Comparison of ENCODE assay signal across 12 mouse cellular contexts in genomic region chr15:100421758-100422197, GRCm38 (mm10). TPM values are rescaled to one million over a fixed set of nuclear protein-coding genes. Genes with fewer than 3 reads are reported as not detected.
DNase-seq lines count a peak whose midpoint lies in the region; ATAC-seq and TF ChIP-seq lines count a peak whose summit lies in the region.
"Not testable (repeated sequence)": the region's sequence is repeated elsewhere in the genome, so short reads cannot be mapped to it uniquely, and the experiment has no call there.
"Had no signal": no experiment of that assay in that cellular context is flagged by ENCODE, and none has a peak within 500 bp of the region (broad histone marks: within the 10 kb centered on the region; RNA-seq: fewer than 3 reads in every experiment).

Gm5475 (plus strand) TSS chr15:100422147.

- WGBS in heart, embryonic 12.5 days = 23% methylated on average over 3 of the region's 3 CpGs
- WGBS in intestine, embryonic 14.5 days = 27% methylated on average over 3 of the region's 3 CpGs
- WGBS in liver, embryonic 13.5 days (ENCODE audit: insufficient replicate concordance) = 15% methylated on average over 3 of the region's 3 CpGs
- WGBS in midbrain, embryonic 12.5 days = 36% methylated on average over 3 of the region's 3 CpGs
- WGBS in spleen, adult 2 months = 65% methylated on average over 3 of the region's 3 CpGs

- not testable (repeated sequence) for H3K9me3 ChIP-seq in G1E (replicated peaks); heart, embryonic 12.5 days (replicated peaks); intestine, embryonic 14.5 days (ENCODE audit: control insufficient read depth, low read length); liver, embryonic 13.5 days (replicated peaks); midbrain, embryonic 12.5 days

- not testable (repeated sequence) for ATAC-seq in G1E (ENCODE audit: extremely low read depth, insufficient number of reproducible peaks, low FRiP score, poor library complexity, severe bottlenecking); heart, embryonic 12.5 days (ENCODE audit: insufficient number of reproducible peaks, low FRiP score); intestine, embryonic 14.5 days (replicated peaks; ENCODE audit: low FRiP score, low TSS enrichment, low read depth); liver, embryonic 13.5 days (ENCODE audit: low read depth); midbrain, embryonic 12.5 days (ENCODE audit: low FRiP score, low read depth)

- DNase-seq in G1E (ENCODE audit: low spot score); intestine, embryonic 14.5 days (ENCODE audit: low spot score); liver, embryonic 13.5 days; spleen, adult 2 months (ENCODE audit: low read depth in 1 of 2, low spot score in 2 of 2): not testable (repeated sequence)
- peak; percentile 85 for DNase-seq in kidney, postnatal 14 days

- TF ChIP-seq CTCF in G1E (IDR thresholded peaks at IDR 0.05; ENCODE audit: low read depth, low read length); embryonic fibroblast, embryonic 13.5 days (IDR thresholded peaks at IDR 0.05; ENCODE audit: borderline replicate concordance, insufficient read depth, low read length); spleen, adult 2 months (IDR thresholded peaks at IDR 0.05; ENCODE audit: extremely low read depth, insufficient read depth, insufficient read length, insufficient replicate concordance): not testable (repeated sequence)

- H3K4me2 ChIP-seq in heart, embryonic 12.5 days = peak within 1 kb of the TSS; percentile 98
- H3K4me2 ChIP-seq in intestine, embryonic 14.5 days (ENCODE audit: low read length) = peak within 1 kb of the TSS; percentile 98
- peak within 1 kb of the TSS; percentile 99 for H3K4me2 ChIP-seq in liver, embryonic 13.5 days
- peak within 1 kb of the TSS; percentile 92 for H3K4me2 ChIP-seq in midbrain, embryonic 12.5 days (replicated peaks)

- peak within 1 kb of the TSS; percentile 88 for H3K9ac ChIP-seq in heart, embryonic 12.5 days
- peak within 1 kb of the TSS; percentile 87 for H3K9ac ChIP-seq in intestine, embryonic 14.5 days (ENCODE audit: low read length)
- peak within 1 kb of the TSS; percentile 100 for H3K9ac ChIP-seq in liver, embryonic 13.5 days
- H3K9ac ChIP-seq in midbrain, embryonic 12.5 days (replicated peaks) = peak within 1 kb of the TSS; percentile 92

- H3K36me3 ChIP-seq in G1E (replicated peaks) = peaks cover 27% of the 10 kb centered on the region
- H3K36me3 ChIP-seq in heart, embryonic 12.5 days; intestine, embryonic 14.5 days (ENCODE audit: control insufficient read depth, insufficient read depth, low read length); midbrain, embryonic 12.5 days; spleen, adult 2 months (ENCODE audit: control insufficient read depth, insufficient read depth, low read length): not testable (repeated sequence)
- H3K36me3 ChIP-seq in liver, embryonic 13.5 days = peaks cover 15% of the 10 kb centered on the region

- peak within 1 kb of the TSS; percentile 94 for H3K27ac ChIP-seq in embryonic fibroblast, embryonic 13.5 days (ENCODE audit: insufficient read depth, low read length)
- H3K27ac ChIP-seq in heart, embryonic 12.5 days (ENCODE audit: poor library complexity, severe bottlenecking) = peak within 1 kb of the TSS; percentile 5; the same call in 1 of the 2 replicates
- H3K27ac ChIP-seq in intestine, embryonic 14.5 days (ENCODE audit: low read depth) = peak within 1 kb of the TSS; percentile 54; the same call in 1 of the 2 replicates
- peak within 1 kb of the TSS; percentile 98 for H3K27ac ChIP-seq in liver, embryonic 13.5 days
- peak within 1 kb of the TSS; percentile 63 for H3K27ac ChIP-seq in midbrain, embryonic 12.5 days (replicated peaks)
- H3K27ac ChIP-seq in spleen, adult 2 months (ENCODE audit: insufficient read depth, low read length) = peak within 1 kb of the TSS; percentile 58

- H3K4me3 ChIP-seq in G1E (ENCODE audit: low read depth, low read length) = peak within 1 kb of the TSS; percentile 94
- peak within 1 kb of the TSS; percentile 93 for H3K4me3 ChIP-seq in embryonic fibroblast, embryonic 13.5 days (ENCODE audit: insufficient read depth, low read length)
- peak within 1 kb of the TSS; percentile 86 for H3K4me3 ChIP-seq in heart, embryonic 12.5 days
- peak within 1 kb of the TSS; percentile 87 for H3K4me3 ChIP-seq in intestine, embryonic 14.5 days (ENCODE audit: low read depth, low read length)
- peak within 1 kb of the TSS; percentile 99 for H3K4me3 ChIP-seq in liver, embryonic 13.5 days (replicated peaks)
- peak within 1 kb of the TSS; percentile 94 for H3K4me3 ChIP-seq in midbrain, embryonic 12.5 days
- peak within 1 kb of the TSS; percentile 87 for H3K4me3 ChIP-seq in spleen, adult 2 months (ENCODE audit: extremely low read depth, insufficient read depth, insufficient read length)

- peaks cover 60% of the 10 kb centered on the region for H3K4me1 ChIP-seq in G1E (ENCODE audit: insufficient read depth, low read depth, low read length)
- H3K4me1 ChIP-seq in embryonic fibroblast, embryonic 13.5 days (ENCODE audit: control insufficient read depth, insufficient read depth, low read length) = peaks cover 17% of the 10 kb centered on the region
- peaks cover 51% of the 10 kb centered on the region for H3K4me1 ChIP-seq in heart, embryonic 12.5 days (replicated peaks)
- H3K4me1 ChIP-seq in intestine, embryonic 14.5 days (replicated peaks; ENCODE audit: control insufficient read depth, insufficient read depth, low read length) = peaks cover 17% of the 10 kb centered on the region; the same call in 1 of the 2 replicates
- H3K4me1 ChIP-seq in liver, embryonic 13.5 days (replicated peaks) = peaks cover 66% of the 10 kb centered on the region
- peaks cover 40% of the 10 kb centered on the region for H3K4me1 ChIP-seq in midbrain, embryonic 12.5 days
- peaks cover 16% of the 10 kb centered on the region; the same call in 1 of the 2 replicates for H3K4me1 ChIP-seq in spleen, adult 2 months (ENCODE audit: control insufficient read depth, insufficient read depth, insufficient read length)

- not testable (repeated sequence) for H3K27me3 ChIP-seq in G1E (ENCODE audit: insufficient read depth, low read length); spleen, adult 2 months (ENCODE audit: control insufficient read depth, insufficient read depth, low read length)
- peaks cover 21% of the 10 kb centered on the region for H3K27me3 ChIP-seq in heart, embryonic 12.5 days (replicated peaks)
- H3K27me3 ChIP-seq in intestine, embryonic 14.5 days (replicated peaks; ENCODE audit: control insufficient read depth, insufficient read depth, low read length) = peaks cover 17% of the 10 kb centered on the region
- peaks cover 31% of the 10 kb centered on the region for H3K27me3 ChIP-seq in liver, embryonic 13.5 days
- peaks cover 35% of the 10 kb centered on the region for H3K27me3 ChIP-seq in midbrain, embryonic 12.5 days

- not testable (repeated sequence) for TF ChIP-seq POLR2A in embryonic fibroblast, embryonic 13.5 days (IDR thresholded peaks at IDR 0.05; ENCODE audit: low read depth, low read length); spleen, adult 2 months (IDR thresholded peaks at IDR 0.05; ENCODE audit: low read depth, low read length)

RNA-seq across cellular contexts. Expression of gene Gm5475, which starts in this region (rescaled TPM):
- total RNA-seq in G1E (2014; fragmentation: Nextera tagmentation) (not detected in 2 replicates), G1E (2017) (0.05 and 0.17 TPM in 2 replicates)
- polyA plus RNA-seq in G1E (2012) = not detected in 2 replicates
- not detected in 2 replicates for polyA plus RNA-seq in embryonic fibroblast, embryonic 13.5 days (2011; ENCODE audit: insufficient read length, low read depth, missing spikeins)
- polyA plus RNA-seq in heart, embryonic 12.5 days (2016; fragmentation: Nextera tagmentation; extraction: Ambion mirVana) = 0.12 TPM in 1 of 2 replicates, not detected in the other
- polyA plus RNA-seq in intestine, embryonic 14.5 days (2014; fragmentation: Nextera tagmentation; extraction: Ambion mirVana) = not detected in 2 replicates
- polyA plus RNA-seq in liver, embryonic 13.5 days (2015; fragmentation: Nextera tagmentation; extraction: Ambion mirVana) = not detected in 2 replicates
- polyA plus RNA-seq in midbrain, embryonic 12.5 days (2016; fragmentation: Nextera tagmentation; extraction: Ambion mirVana) = 0.11 and 0.14 TPM in 2 replicates
- polyA plus RNA-seq in spleen, adult 2 months (2012; rRNA removed) = 0.04 TPM in 1 of 2 replicates, not detected in the other
- total RNA-seq: adrenal gland, postnatal 36 days; gastrocnemius, postnatal 25 days; hematopoietic stem cell, adult 5-6 weeks; layer of hippocampus, postnatal 36 days had no signal

Comparison
In these comparisons a context has a peak if more than half of its experiments do, and no peak if none do; other contexts are left out.
1. H3K27ac ChIP-seq: peak in every context shown above with its lines; median percentile 98 in liver, embryonic 13.5 days; 94 in embryonic fibroblast, embryonic 13.5 days; 63 in midbrain, embryonic 12.5 days; 58 in spleen, adult 2 months; 54 in intestine, embryonic 14.5 days; 5 in heart, embryonic 12.5 days.